Mouse (Mus musculus): ENCODE data around the gene Zfp260.
A peak's percentile ranks its signal among the peaks of the same experiment; 100 is the strongest.
"Not testable (repeated sequence)": the region's sequence is repeated elsewhere in the genome, so short reads cannot be mapped to it uniquely, and the experiment has no call there.

Gene Zfp260

GRCm38 (mm10) chr7:30094646-30095429, at the start of gene Zfp260:
Zfp260 (plus strand) TSS chr7:30094777.
- peak; percentile 94 for DNase-seq

GRCm38 (mm10) chr7:30048126-30048525, 46.5 kb upstream of the Zfp260 start:
- DNase-seq, result no peak

- DNase-seq, result peak; percentile 93
Observed at GRCm38 (mm10) chr7:30050882-30051548, 43.6 kb upstream of the Zfp260 start, which contains the start of gene Zfp14. Zfp14 (minus strand) TSS chr7:30051380.

GRCm38 (mm10) chr7:30053591-30053990, 41.0 kb upstream of the Zfp260 start:
- DNase-seq, result no peak

- no peak for DNase-seq
Observed at GRCm38 (mm10) chr7:30060341-30060740, 34.2 kb upstream of the Zfp260 start.

- peak; percentile 18 for DNase-seq
Observed at GRCm38 (mm10) chr7:30062478-30062877, 32.1 kb upstream of the Zfp260 start.

- no peak for DNase-seq
Observed at GRCm38 (mm10) chr7:30064622-30065021, 30.0 kb upstream of the Zfp260 start.

GRCm38 (mm10) chr7:30072146-30073028, 22.2 kb upstream of the Zfp260 start, which contains the start of gene Zfp82:
Zfp82 (minus strand) TSS chr7:30072900.
- DNase-seq, result peak; percentile 82

- no peak for DNase-seq
Observed at GRCm38 (mm10) chr7:30086524-30086923, 8.1 kb upstream of the Zfp260 start.

- DNase-seq, result no peak
Observed at GRCm38 (mm10) chr7:30089405-30089804, 5.2 kb upstream of the Zfp260 start.

GRCm38 (mm10) chr7:30090092-30090969, 4.2 kb upstream of the Zfp260 start, which contains the start of the genes Gm26920 and Zfp566:
Gm26920 (minus strand) TSS chr7:30090410.
Zfp566 (minus strand) TSS chr7:30090527.
- peak; percentile 98 for DNase-seq

GRCm38 (mm10) chr7:30090970-30091585, 3.5 kb upstream of the Zfp260 start:
- DNase-seq, result no peak

- no peak for DNase-seq
Observed at GRCm38 (mm10) chr7:30092666-30093065, 1.9 kb upstream of the Zfp260 start.

- no peak for DNase-seq
Observed at GRCm38 (mm10) chr7:30093918-30094415, 610 bp upstream of the Zfp260 start.

GRCm38 (mm10) chr7:30095551-30096125, 1.1 kb downstream of the Zfp260 start:
- DNase-seq, result no peak

- no peak for DNase-seq
Observed at GRCm38 (mm10) chr7:30099297-30099696, 4.7 kb downstream of the Zfp260 start.

- no peak for DNase-seq
Observed at GRCm38 (mm10) chr7:30116076-30116475, 21.5 kb downstream of the Zfp260 start.

GRCm38 (mm10) chr7:30117935-30118334, 23.4 kb downstream of the Zfp260 start:
- not testable (repeated sequence) for DNase-seq

GRCm38 (mm10) chr7:30121308-30122187, 27.0 kb downstream of the Zfp260 start, which contains the start of gene Zfp382:
Zfp382 (plus strand) TSS chr7:30121942.
- DNase-seq, result peak; percentile 95

- DNase-seq, result no peak
Observed at GRCm38 (mm10) chr7:30122188-30122530, 27.6 kb downstream of the Zfp260 start.

Data from lung, postnatal 10 days (tissue).